Mouse (Mus musculus) stomach, embryonic 14.5 days (tissue): Measurements from ENCODE around the gene Med19. TPM values are rescaled to one million over a fixed set of nuclear protein-coding genes. Genes with fewer than 3 reads are reported as not detected.

ENCODE experiments used
- ATAC-seq: fragments of 200-750 bp; cut with Nextera tagmentation; 2 replicates; pipeline ENCODE4 v1.8.0; 2017; ENCODE audit warnings: low read depth, moderate TSS enrichment; ENCODE audit not compliant: insufficient number of reproducible peaks, insufficient read depth, low FRiP score
- H3K27ac ChIP-seq: fragments of 300-500 bp; sonication (generic); 2 replicates; pipeline ENCODE4 v1.5.1; 2014; ENCODE audit warnings: mild to moderate bottlenecking, low read length, moderate library complexity, mixed read lengths
- H3K27me3 ChIP-seq: fragments of 300-500 bp; sonication (generic); 2 replicates; pipeline ENCODE4 v1.6.1; 2014; ENCODE audit warnings: low read length, control low read depth, mixed read lengths; ENCODE audit not compliant: control insufficient read depth, insufficient read depth
- H3K36me3 ChIP-seq: fragments of 300-500 bp; sonication (generic); 2 replicates; pipeline ENCODE4 v1.6.1; 2014; ENCODE audit warnings: mild to moderate bottlenecking, control low read depth, low read length, moderate library complexity, mixed read lengths; ENCODE audit not compliant: control insufficient read depth, insufficient read depth
- H3K4me1 ChIP-seq: fragments of 300-500 bp; sonication (generic); 2 replicates; pipeline ENCODE4 v1.6.1; 2014; ENCODE audit warnings: low read length, control low read depth, mixed read lengths; ENCODE audit not compliant: control insufficient read depth, insufficient read depth
- H3K4me2 ChIP-seq: fragments of 300-500 bp; sonication (generic); replicated peaks from 2 replicates; pipeline ENCODE4 v1.6.1; 2014; ENCODE audit warnings: low read depth, low read length, control low read depth
- H3K4me3 ChIP-seq: fragments of 300-500 bp; sonication (generic); 2 replicates; pipeline ENCODE4 v1.5.1; 2014; ENCODE audit warnings: low read depth, low read length, control low read depth
- H3K9ac ChIP-seq: fragments of 300-500 bp; sonication (generic); replicated peaks from 2 replicates; pipeline ENCODE4 v1.6.1; 2014; ENCODE audit warnings: low read depth, mild to moderate bottlenecking, control low read depth, low read length, moderate library complexity, mixed read lengths
- H3K9me3 ChIP-seq: fragments of 300-500 bp; sonication (generic); 2 replicates; pipeline ENCODE4 v1.6.1; 2016; ENCODE audit warnings: low read depth, low read length, control low read depth; ENCODE audit not compliant: control insufficient read depth
- WGBS: fragments of 180-500 bp; shearing (Covaris S2); extraction: QIAGEN DNeasy Blood & Tissue Kit; methylation state at CpG from one replicate; pipeline ENCODE4 v1.1.7; 2014; 5-methylcytosine and 5-hydroxymethylcytosine counted together
- polyA plus RNA-seq: library from polyadenylated mRNA; unstranded; fragments of >200 nt; fragmentation: Nextera tagmentation; extraction: Ambion mirVana; gene quantifications from 2 replicates; pipeline ENCODE4 v1.2.1, GENCODE M21; 2014

Gene Med19
- polyA plus RNA-seq, 1 experiment from 2014 or later: 38.3 TPM

- no peak overlapping the region for H3K4me3 ChIP-seq
- WGBS: 78% methylated on average over 3 of the region's 3 CpGs
- no peak for ATAC-seq
These were observed 53.0 kb downstream of the Med19 start for GRCm38 (mm10) chr2:84731206-84731605.

GRCm38 (mm10) chr2:84732394-84732793 is 54.2 kb downstream of the Med19 start:
- Histone ChIP-seq H3K9me3 (no peaks in the 10 kb centered on the region), H3K4me3 (no peak overlapping the region), H3K4me1 (peaks cover 19% of the 10 kb centered on the region), H3K4me2 (no peak overlapping the region), H3K27ac (no peak overlapping the region), H3K27me3 (no peaks in the 10 kb centered on the region), H3K9ac (no peak overlapping the region), H3K36me3 (no peaks in the 10 kb centered on the region)
- no peak for ATAC-seq
- WGBS: 67% methylated on average over 1 of the region's 1 CpGs

More at GRCm38 (mm10) chr2:84731206-84731605, 53.0 kb downstream of the Med19 start:
- peaks cover 13% of the 10 kb centered on the region for H3K4me1 ChIP-seq
- no peak overlapping the region for H3K4me2 ChIP-seq
- no peak overlapping the region for H3K9ac ChIP-seq
- H3K27ac ChIP-seq: no peak overlapping the region
- H3K36me3 ChIP-seq: no peaks in the 10 kb centered on the region
- H3K9me3 ChIP-seq: no peaks in the 10 kb centered on the region
- no peaks in the 10 kb centered on the region for H3K27me3 ChIP-seq

GRCm38 (mm10) chr2:84733579-84734300 is 55.5 kb downstream of the Med19 start, which contains the start of gene Ypel4:
Gene Ypel4, plus strand, starts transcription at chr2:84734058.
- H3K27ac ChIP-seq: peak within 1 kb of the TSS; percentile 52
- H3K36me3 ChIP-seq: no peaks in the 10 kb centered on the region
- 4% methylated on average over 8 of the region's 8 CpGs for WGBS
- peak within 1 kb of the TSS; percentile 66 for H3K4me2 ChIP-seq
- peak within 1 kb of the TSS; percentile 39 for H3K4me3 ChIP-seq
- H3K27me3 ChIP-seq: no peaks in the 10 kb centered on the region
- H3K9me3 ChIP-seq: no peaks in the 10 kb centered on the region
- peak within 1 kb of the TSS; percentile 38; the same call in 1 of the 2 replicates for H3K9ac ChIP-seq
- H3K4me1 ChIP-seq: peaks cover 32% of the 10 kb centered on the region
- ATAC-seq: peak; percentile 30; the same call in 1 of the 2 replicates

GRCm38 (mm10) chr2:84734351-84734864 is 56.2 kb downstream of the Med19 start:
- under 1% methylated on average over 11 of the region's 11 CpGs for WGBS
- Histone ChIP-seq H3K4me3 (peak overlapping the region; percentile 39), H3K9ac (peak overlapping the region; percentile 38; the same call in 1 of the 2 replicates), H3K4me1 (peaks cover 37% of the 10 kb centered on the region), H3K27ac (peak overlapping the region; percentile 52), H3K27me3 (no peaks in the 10 kb centered on the region), H3K4me2 (peak overlapping the region; percentile 66), H3K9me3 (no peaks in the 10 kb centered on the region), H3K36me3 (no peaks in the 10 kb centered on the region)
- ATAC-seq: no peak

GRCm38 (mm10) chr2:84734919-84735318 is 56.7 kb downstream of the Med19 start:
- Histone ChIP-seq H3K9me3 (no peaks in the 10 kb centered on the region), H3K4me3 (peak overlapping the region; percentile 39), H3K27me3 (no peaks in the 10 kb centered on the region), H3K36me3 (no peaks in the 10 kb centered on the region), H3K9ac (no peak overlapping the region), H3K4me1 (peaks cover 42% of the 10 kb centered on the region), H3K4me2 (peak overlapping the region; percentile 66), H3K27ac (no peak overlapping the region)
- no peak for ATAC-seq
- WGBS: 8% methylated on average over 2 of the region's 2 CpGs

GRCm38 (mm10) chr2:84735346-84735920 is 57.2 kb downstream of the Med19 start:
- Histone ChIP-seq H3K4me2 (peak overlapping the region; percentile 66), H3K27me3 (no peaks in the 10 kb centered on the region), H3K9me3 (no peaks in the 10 kb centered on the region), H3K36me3 (no peaks in the 10 kb centered on the region), H3K27ac (0 out of 2 replicates have a peak overlapping the region, but pooled peaks have one; percentile 10), H3K4me1 (peaks cover 45% of the 10 kb centered on the region), H3K4me3 (peak overlapping the region; percentile 39; the same call in 1 of the 2 replicates), H3K9ac (no peak overlapping the region)
- peak; percentile 12; the same call in 1 of the 2 replicates for ATAC-seq
- WGBS: 19% methylated on average over 7 of the region's 7 CpGs

GRCm38 (mm10) chr2:84736312-84737161 is 58.3 kb downstream of the Med19 start:
- 0 out of 2 replicates have a peak overlapping the region, but pooled peaks have one; percentile 6 for H3K4me3 ChIP-seq
- peaks cover 9% of the 10 kb centered on the region; the same call in 1 of the 2 replicates for H3K36me3 ChIP-seq
- peaks cover 55% of the 10 kb centered on the region for H3K4me1 ChIP-seq
- peak overlapping the region; percentile 75 for H3K27ac ChIP-seq
- no peak overlapping the region for H3K9ac ChIP-seq
- no peaks in the 10 kb centered on the region for H3K27me3 ChIP-seq
- ATAC-seq: no peak
- 4% methylated on average over 27 of the region's 27 CpGs for WGBS
- H3K4me2 ChIP-seq: peak overlapping the region; percentile 32
- no peaks in the 10 kb centered on the region for H3K9me3 ChIP-seq

- no peak overlapping the region for H3K4me3 ChIP-seq
- H3K4me2 ChIP-seq: peak overlapping the region; percentile 32
- peak overlapping the region; percentile 75 for H3K27ac ChIP-seq
- peak; percentile 44; the same call in 1 of the 2 replicates for ATAC-seq
- peaks cover 10% of the 10 kb centered on the region; the same call in 1 of the 2 replicates for H3K36me3 ChIP-seq
- 1% methylated on average over 8 of the region's 8 CpGs for WGBS
- no peaks in the 10 kb centered on the region for H3K27me3 ChIP-seq
- peaks cover 57% of the 10 kb centered on the region for H3K4me1 ChIP-seq
- H3K9me3 ChIP-seq: no peaks in the 10 kb centered on the region
- H3K9ac ChIP-seq: no peak overlapping the region
These were observed 59.3 kb downstream of the Med19 start for GRCm38 (mm10) chr2:84737451-84737925.
